Mouse (Mus musculus): ENCODE measurements at regions not wholly inside any gene's neighbourhood (a gene's known extent, or its start where the extent isn't known, plus 50 kb on each side); places are given as distances from the start of the nearest gene placed in this dataset.

DNA sequence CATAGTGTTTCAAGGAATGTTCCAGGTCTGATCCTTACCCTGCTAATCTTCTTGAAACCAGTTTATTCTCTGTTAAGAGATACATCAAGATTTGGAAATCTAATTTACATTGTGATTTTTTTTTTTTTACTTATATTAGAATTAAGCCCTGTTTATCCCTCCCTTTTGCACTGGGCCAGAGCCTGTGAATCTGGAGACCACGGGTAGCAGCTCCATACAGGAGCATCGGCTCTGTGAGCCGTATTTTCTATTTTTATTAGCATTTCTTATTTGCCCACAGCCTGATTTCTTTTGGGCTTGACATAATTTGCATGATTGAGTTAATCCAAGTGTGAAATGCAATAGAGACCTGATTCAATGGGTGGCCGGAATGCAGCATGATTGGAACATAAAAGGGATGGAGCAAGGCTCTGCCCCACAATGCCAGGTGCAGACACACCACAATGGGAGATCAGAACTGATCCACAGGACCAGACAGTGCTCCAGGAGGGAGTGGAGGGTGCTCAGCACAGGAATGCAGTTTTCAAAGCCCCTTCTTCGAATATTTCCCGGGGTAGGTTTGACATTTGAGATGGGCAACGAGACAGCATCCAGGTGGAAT, 67.9 kb upstream of the Mrps9 start:
- no peak for TF ChIP-seq CTCF (IDR thresholded peaks at IDR 0.05; ENCODE audit: low read depth)
- ATAC-seq (no peak), DNase-seq (ENCODE audit: low spot score) (no peak)
- Histone ChIP-seq H3K27ac (no peak overlapping the region), H3K9ac (replicated peaks; ENCODE audit: low read length) (no peak overlapping the region), H3K36me3 (ENCODE audit: insufficient read depth, low read length) (no peaks in the 10 kb centered on the region), H3K27me3 (ENCODE audit: insufficient read depth, low read length) (no peaks in the 10 kb centered on the region), H3K4me1 (ENCODE audit: insufficient read depth, low read length) (no peaks in the 10 kb centered on the region; the same call in 1 of the 2 replicates), H3K4me3 (ENCODE audit: low read length) (no peak overlapping the region), H3K9me3 (ENCODE audit: low read length) (no peaks in the 10 kb centered on the region), H3K4me2 (ENCODE audit: low read depth, low read length) (no peak overlapping the region)
- 44% methylated on average over 7 of the region's 7 CpGs for WGBS

- Histone ChIP-seq H3K9ac (replicated peaks; ENCODE audit: low read length) (no peak overlapping the region), H3K9me3 (ENCODE audit: low read length) (no peaks in the 10 kb centered on the region), H3K27me3 (ENCODE audit: insufficient read depth, low read length) (no peaks in the 10 kb centered on the region), H3K4me3 (ENCODE audit: low read length) (no peak overlapping the region), H3K27ac (no peak overlapping the region), H3K4me2 (ENCODE audit: low read depth, low read length) (no peak overlapping the region), H3K36me3 (ENCODE audit: insufficient read depth, low read length) (no peaks in the 10 kb centered on the region), H3K4me1 (ENCODE audit: insufficient read depth, low read length) (no peaks in the 10 kb centered on the region)
- 76% methylated on average over 7 of the region's 7 CpGs for WGBS
- TF ChIP-seq CTCF (IDR thresholded peaks at IDR 0.05; ENCODE audit: low read depth) = no peak
- ATAC-seq (no peak), DNase-seq (ENCODE audit: low spot score) (no peak)
These were observed 63.8 kb upstream of the Mrps9 start for GRCm38 (mm10) chr1:42787240-42787639.

DNA sequence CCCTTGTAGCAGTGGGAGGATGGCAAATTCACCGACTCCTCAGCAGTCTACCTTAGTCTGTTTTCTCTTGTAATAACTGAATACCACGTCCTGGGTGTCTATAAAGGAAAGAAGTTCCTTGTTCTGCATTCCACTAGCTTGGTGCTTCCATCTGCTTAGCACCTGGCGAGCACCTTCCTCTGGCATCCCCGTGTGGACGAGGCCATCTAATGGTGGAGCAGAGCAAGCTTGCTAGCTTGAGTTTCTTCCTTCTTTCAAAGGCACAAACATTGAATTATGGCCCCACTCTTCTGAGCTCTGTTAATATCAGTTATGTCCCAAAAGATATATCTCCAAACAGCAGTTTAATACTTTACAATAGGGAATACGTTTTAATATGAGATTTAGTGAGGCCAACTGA, 62.6 kb upstream of the Mrps9 start:
- TF ChIP-seq CTCF (IDR thresholded peaks at IDR 0.05; ENCODE audit: low read depth) = no peak; the same call in 1 of the 2 replicates
- Histone ChIP-seq H3K27me3 (ENCODE audit: insufficient read depth, low read length) (no peaks in the 10 kb centered on the region), H3K36me3 (ENCODE audit: insufficient read depth, low read length) (no peaks in the 10 kb centered on the region), H3K4me3 (ENCODE audit: low read length) (no peak overlapping the region), H3K27ac (no peak overlapping the region), H3K4me2 (ENCODE audit: low read depth, low read length) (no peak overlapping the region), H3K9ac (replicated peaks; ENCODE audit: low read length) (no peak overlapping the region), H3K9me3 (ENCODE audit: low read length) (0 out of 2 replicates have a peak, but pooled peaks cover 3% of the 10 kb centered on the region), H3K4me1 (ENCODE audit: insufficient read depth, low read length) (no peaks in the 10 kb centered on the region)
- DNase-seq (ENCODE audit: low spot score) = no peak
- no peak for ATAC-seq
- 80% methylated on average over 6 of the region's 6 CpGs for WGBS
